Mouse (Mus musculus) liver, adult 2 months (tissue): ENCODE results near the gene Ogfod3.

Experiments used
- CTCF ChIP-seq: fragments of 200-500 bp; IDR thresholded peaks from 2 replicates; pipeline ENCODE4 v1.5.1; 2011; ENCODE audit warnings: low read depth, low read length, control low read depth
- POLR2A ChIP-seq: fragments of 200-500 bp; IDR thresholded peaks from 2 replicates; pipeline ENCODE4 v1.6.1; 2011; ENCODE audit warnings: low read length, control low read depth; ENCODE audit not compliant: insufficient read depth; ENCODE audit errors: extremely low read depth

DNA sequence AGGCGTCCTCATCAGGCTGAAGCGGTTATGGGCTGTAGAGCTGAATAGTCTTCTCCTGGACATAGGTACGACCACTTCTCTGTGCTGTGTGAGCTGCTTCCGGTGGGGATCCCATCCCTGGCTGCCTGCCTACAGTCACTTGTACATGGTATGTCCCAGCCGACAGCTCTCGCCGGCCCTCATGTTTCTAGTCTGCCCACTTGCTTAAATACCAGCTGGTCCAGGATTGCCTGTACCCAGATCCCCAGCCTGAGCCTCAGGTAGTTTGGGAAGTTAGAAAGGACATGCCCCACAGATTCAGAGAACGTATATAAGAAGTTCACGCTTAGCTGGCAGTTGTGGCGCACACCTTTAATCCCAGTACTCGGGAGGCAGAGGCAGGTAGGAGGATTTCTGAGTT is 15.3 kb upstream of the Ogfod3 start:
- TF ChIP-seq CTCF: no peak
- TF ChIP-seq POLR2A: no peak
